Mouse (Mus musculus) heart, adult 18-20 months (tissue): ENCODE measurements around the gene Sprtn. TPM values are rescaled to one million over a fixed set of nuclear protein-coding genes. Genes with fewer than 3 reads are reported as not detected.

Experiments
- DNase-seq, 2 experiments: peaks; one replicate each; pipeline ENCODE4 v3.0.0; 2021 to 2022; ENCODE audit warnings: mixed read lengths in 1 of 2
- total RNA-seq, 2 experiments: library from RNA; stranded (reverse); gene quantifications; 2 replicates each; pipeline ENCODE4 v1.2.3; 2021

Gene Sprtn
- total RNA-seq, 2 experiments from 2014 or later: 10.5 to 12.9 TPM

DNA sequence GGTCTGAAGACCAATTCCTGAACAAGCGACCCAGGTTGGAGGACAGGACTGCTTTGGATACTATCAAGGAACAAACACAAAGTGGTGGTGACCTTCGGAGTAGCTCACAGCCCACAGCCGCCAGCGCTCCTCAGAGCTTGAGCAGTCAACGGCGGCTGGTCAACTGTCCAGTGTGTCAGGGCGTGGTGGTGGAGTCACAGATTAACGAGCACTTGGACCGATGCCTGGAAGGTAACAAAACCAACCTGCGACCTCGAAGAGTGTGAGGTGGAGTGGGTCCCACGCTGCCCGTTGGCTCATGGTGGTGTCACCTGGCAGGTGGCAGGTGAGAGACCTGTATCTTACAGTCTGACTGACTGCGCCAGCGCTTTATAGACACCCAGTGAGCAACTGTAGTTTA lies 5.5 kb downstream of the Sprtn start:
- DNase-seq: no peak

GRCm38 (mm10) chr8:124905482-124905881 lies 7.8 kb downstream of the Sprtn start:
- DNase-seq: no peak

GRCm38 (mm10) chr8:124909936-124910335 lies 12.2 kb downstream of the Sprtn start:
- peak; percentile 78 to 82 for DNase-seq

DNA sequence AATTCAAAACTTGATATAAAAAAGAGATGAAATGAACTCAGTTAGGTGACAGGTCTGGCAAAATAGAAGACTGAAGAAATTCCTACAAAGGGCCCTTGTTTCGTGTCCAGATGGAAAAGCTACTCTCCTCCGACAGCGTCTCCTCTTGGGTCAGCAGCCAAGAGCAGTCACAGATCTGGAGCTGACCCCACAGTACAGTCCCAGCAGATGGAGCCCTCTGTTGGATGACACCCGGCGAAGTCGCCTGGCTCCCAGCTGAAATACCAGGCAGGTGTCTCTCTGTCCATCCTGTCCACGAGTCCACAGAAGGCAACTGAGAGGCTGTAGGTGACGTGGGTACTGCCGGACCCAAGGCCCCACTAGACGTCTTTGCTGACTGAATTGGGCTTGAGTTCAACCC lies 12.7 kb downstream of the Sprtn start:
- DNase-seq: peak; percentile 58 to 60

GRCm38 (mm10) chr8:124911938-124912872 lies 14.5 kb downstream of the Sprtn start:
- DNase-seq: peak; percentile 38 to 40

- DNase-seq: no peak
Observed at GRCm38 (mm10) chr8:124914061-124914460, 16.4 kb downstream of the Sprtn start.

DNA sequence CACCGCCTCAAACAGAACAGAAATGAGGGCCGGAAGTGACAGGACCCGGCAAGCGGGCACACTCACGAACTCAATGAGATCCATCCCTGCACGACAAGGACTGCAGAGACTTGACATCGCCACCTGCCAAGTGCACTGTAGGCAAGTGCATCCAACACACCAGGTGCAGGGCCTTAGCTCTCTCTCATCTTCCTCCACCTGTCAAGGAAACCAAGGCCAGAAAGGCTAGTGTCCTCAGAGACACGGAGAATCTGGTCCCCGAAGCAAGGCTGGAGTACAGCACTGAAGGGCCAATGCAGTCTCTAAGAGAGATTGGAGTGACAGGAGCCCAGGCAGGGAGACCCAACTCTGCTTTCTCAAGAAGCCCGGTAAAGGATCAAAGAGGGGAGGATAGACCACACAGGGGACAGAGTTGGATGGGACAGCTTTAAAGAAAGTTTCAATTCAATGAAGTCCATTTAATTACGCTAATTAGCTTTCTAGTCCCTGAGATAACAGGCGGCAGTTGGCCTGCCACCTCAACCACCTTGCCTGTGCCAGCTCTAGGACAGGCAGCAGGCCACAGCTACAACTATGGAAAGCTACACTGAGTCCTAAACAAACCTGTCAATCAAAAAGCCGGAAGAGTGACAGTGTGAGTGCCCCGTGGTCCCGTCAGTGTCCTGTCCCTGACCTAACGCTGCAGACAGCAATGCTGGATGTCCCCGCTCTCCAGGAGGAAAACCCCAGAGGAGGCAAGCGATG lies 20.2 kb downstream of the Sprtn start:
- DNase-seq: no peak

- peak; percentile 65 to 72 for DNase-seq
Observed at GRCm38 (mm10) chr8:124921369-124922279, 23.9 kb downstream of the Sprtn start.

GRCm38 (mm10) chr8:124922490-124923089 lies 24.9 kb downstream of the Sprtn start:
- peak; percentile 43 to 64 for DNase-seq

- DNase-seq: peak; percentile 75 to 84
Observed at GRCm38 (mm10) chr8:124923971-124924652, 26.4 kb downstream of the Sprtn start.

- DNase-seq: peak in 1 of 2 experiments; percentile 45
Observed at GRCm38 (mm10) chr8:124925544-124926266, 28.0 kb downstream of the Sprtn start.

- peak; percentile 75 to 78 for DNase-seq
Observed at GRCm38 (mm10) chr8:124926351-124926771, 28.7 kb downstream of the Sprtn start.

DNA sequence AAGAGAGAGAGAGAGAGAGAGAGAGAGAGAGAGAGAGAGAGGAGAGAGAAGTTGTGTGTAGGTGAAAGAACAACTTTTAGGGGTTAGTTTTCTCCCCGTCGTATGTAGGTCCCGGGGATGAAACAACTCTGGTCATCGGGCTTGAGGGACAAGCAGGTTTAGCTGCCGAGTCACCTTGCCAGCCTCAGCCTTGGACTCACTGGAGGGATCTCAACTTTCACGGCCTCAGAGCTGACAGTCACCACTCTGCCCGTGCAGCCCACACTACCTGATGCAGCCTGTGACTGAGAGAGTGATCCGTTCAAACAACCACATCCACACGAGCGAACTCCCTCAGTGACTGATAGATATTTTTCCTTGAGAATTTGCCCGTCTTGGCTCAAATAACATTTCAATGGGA lies 31.3 kb downstream of the Sprtn start:
- DNase-seq: peak in 1 of 2 experiments; percentile 47

DNA sequence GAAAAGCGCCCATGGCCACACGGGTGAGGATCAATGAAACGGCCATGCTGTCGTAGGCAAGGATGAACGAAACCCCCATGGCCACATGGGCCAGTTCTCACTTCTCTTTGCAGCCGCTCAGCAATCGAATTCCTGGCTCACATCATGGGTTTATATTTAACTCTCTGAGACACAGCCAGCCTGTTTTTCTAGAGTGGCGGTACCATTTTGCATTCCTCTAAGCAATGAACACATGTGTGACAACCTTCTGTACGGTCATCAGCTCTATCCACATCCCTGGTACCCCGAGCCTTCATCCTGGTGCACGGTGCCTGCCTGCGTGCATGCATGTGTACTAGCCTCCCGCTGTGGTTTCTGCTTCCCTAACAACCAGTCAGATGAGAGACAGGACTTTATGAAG lies 32.4 kb downstream of the Sprtn start:
- DNase-seq: peak; percentile 47 to 56

GRCm38 (mm10) chr8:124930649-124931048 lies 33.0 kb downstream of the Sprtn start:
- DNase-seq: no peak

DNA sequence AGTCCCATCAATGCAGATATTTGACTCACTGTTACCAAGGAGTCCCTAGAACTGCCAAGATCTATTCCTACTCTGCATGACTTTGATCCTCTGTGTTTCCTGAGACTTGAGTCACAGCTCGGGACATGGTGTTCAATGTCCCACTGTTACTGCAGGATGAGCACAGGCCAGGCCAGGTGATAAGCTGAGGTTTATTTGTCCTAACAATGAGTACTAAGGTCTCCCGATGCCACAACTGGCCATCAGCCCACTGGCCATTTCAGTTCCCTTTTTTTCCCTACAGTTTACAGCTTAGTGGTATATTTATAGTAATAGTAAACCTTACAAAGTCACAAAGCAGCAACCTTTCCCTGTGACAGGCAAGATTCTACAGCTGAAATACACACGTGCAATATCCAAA lies 34.7 kb downstream of the Sprtn start:
- DNase-seq: peak; percentile 67 to 78

DNA sequence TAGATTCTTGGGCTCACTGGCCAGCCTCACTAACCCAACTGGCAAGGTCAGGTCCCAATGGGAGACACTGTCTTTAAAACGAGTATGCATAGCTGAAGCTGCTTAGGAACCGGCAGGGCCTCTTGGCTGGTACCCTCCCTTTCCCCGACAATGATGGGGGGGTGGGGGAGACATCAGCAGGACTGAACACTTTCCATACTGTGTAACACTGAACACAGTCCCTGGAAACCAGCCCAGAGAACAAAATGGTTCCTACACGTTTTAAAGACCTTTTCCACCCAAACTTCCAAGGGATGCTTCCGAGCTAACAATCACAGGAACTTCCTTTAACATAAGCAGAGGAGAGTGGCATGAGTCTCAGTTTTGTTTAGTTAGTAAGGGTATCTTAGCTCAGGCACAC lies 37.4 kb downstream of the Sprtn start:
- DNase-seq: no peak

GRCm38 (mm10) chr8:124936699-124937098 lies 39.0 kb downstream of the Sprtn start:
- no peak for DNase-seq

- peak; percentile 58 to 76 for DNase-seq
Observed at GRCm38 (mm10) chr8:124937293-124937692, 39.6 kb downstream of the Sprtn start.

DNA sequence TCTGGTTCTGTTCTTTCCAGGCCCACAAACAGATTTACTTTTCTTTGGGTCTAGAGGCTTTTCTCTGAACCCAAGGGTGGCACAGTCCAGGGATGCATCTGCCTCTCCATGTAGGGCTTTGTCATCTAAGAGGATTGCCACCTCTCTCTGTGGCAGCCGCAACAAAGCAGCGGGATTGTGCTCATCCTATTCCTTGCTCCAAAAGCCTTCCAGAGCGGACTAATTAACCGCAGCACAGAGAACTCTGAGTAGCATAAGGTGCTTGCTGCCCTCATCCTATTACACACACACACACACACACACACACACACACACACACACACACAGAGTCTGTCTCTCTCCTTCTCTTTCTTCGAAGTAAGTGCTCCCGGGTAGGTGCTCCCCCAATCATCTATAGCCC lies 46.1 kb downstream of the Sprtn start:
- no peak for DNase-seq
